Mouse (Mus musculus) gastrocnemius, adult 2 months (tissue): ENCODE measurements at regions not wholly inside any gene's neighbourhood (a gene's known extent, or its start where the extent isn't known, plus 50 kb on each side); places are given as distances from the start of the nearest gene placed in this dataset.
"Not testable (repeated sequence)": the region's sequence is repeated elsewhere in the genome, so short reads cannot be mapped to it uniquely, and the experiment has no call there.

Source experiments
- DNase-seq: peaks from one replicate; pipeline ENCODE4 v3.0.0; 2022
- H3K27ac ChIP-seq: fragments of 200-600 bp; 2 replicates; pipeline ENCODE4 v1.8.1; 2022; ENCODE audit warnings: mild to moderate bottlenecking
- H3K4me3 ChIP-seq: fragments of 200-600 bp; 2 replicates; pipeline ENCODE4 v1.8.1; 2022; ENCODE audit warnings: mild to moderate bottlenecking, moderate library complexity
- CTCF ChIP-seq: fragments of 200-600 bp; IDR thresholded peaks from 2 replicates; pipeline ENCODE4 v1.8.1; 2022; ENCODE audit warnings: antibody characterized with exemption, mild to moderate bottlenecking, moderate library complexity
- intact Hi-C: fragments of 180-260 bp; cut with DNase I; formaldehyde crosslinking; loops from one replicate; pipeline ENCODE4 v1.15.1; 2025

- no peak for TF ChIP-seq CTCF
- H3K27ac ChIP-seq = no peak overlapping the region
- intact Hi-C loops = loop anchor here (10.0 kb wide), 1 partner anchor 176 kb away; no protein-coding TSS in a partner anchor
- H3K4me3 ChIP-seq = no peak overlapping the region
- DNase-seq = no peak
Measured at GRCm38 (mm10) chr6:69681172-69681571, 1110.9 kb downstream of the Rpia start.

DNA sequence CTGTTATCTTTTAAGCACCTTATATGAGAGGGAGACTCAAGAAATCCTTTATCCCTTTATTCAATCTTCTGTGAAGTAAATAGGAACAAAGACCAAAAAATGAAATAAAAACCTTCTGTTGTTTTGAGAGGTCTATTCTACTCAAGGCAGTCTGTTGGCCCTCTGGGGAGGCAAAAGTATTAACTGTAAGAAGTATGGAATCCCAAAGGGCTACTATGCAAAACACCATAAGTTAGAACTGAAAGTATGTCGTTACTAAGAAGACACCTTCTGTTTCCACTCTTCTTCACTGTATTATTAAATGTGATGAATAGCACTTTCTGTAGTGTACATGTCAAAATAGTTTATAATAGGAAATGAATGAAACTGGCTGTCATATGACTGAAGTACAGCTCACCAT is 1129.6 kb downstream of the Rpia start:
- intact Hi-C loops, H3K4me3 ChIP-seq, H3K27ac ChIP-seq, DNase-seq: not testable (repeated sequence)
